Comparison of ENCODE assay signal across 8 mouse cellular contexts in genomic region chr3:95161618-95162344, GRCm38 (mm10). TPM values are rescaled to one million over a fixed set of nuclear protein-coding genes. Genes with fewer than 3 reads are reported as not detected.
DNase-seq lines count a peak whose midpoint lies in the region; ATAC-seq and TF ChIP-seq lines count a peak whose summit lies in the region.

No protein-coding gene starts in this region.

- peak overlapping the region; percentile 80 for H3K4me2 ChIP-seq in forebrain, postnatal 0 days (ENCODE audit: low read depth)
- peak overlapping the region; percentile 99 for H3K4me2 ChIP-seq in liver, embryonic 12.5 days

- no peaks in the 10 kb centered on the region for H3K9me3 ChIP-seq in E14TG2a.4 (ENCODE audit: low read length)
- no peaks in the 10 kb centered on the region for H3K9me3 ChIP-seq in forebrain, postnatal 0 days (ENCODE audit: low read length)
- H3K9me3 ChIP-seq in liver, embryonic 12.5 days (replicated peaks) = no peaks in the 10 kb centered on the region

- peaks cover 63% of the 10 kb centered on the region for H3K4me1 ChIP-seq in E14TG2a.4 (replicated peaks; ENCODE audit: low read depth, low read length)
- peaks cover 19% of the 10 kb centered on the region for H3K4me1 ChIP-seq in forebrain, postnatal 0 days (ENCODE audit: insufficient read depth)
- H3K4me1 ChIP-seq in liver, embryonic 12.5 days = peaks cover 31% of the 10 kb centered on the region

- peak overlapping the region; percentile 84 for H3K9ac ChIP-seq in forebrain, postnatal 0 days
- no peak overlapping the region for H3K9ac ChIP-seq in liver, embryonic 12.5 days

- peak overlapping the region; percentile 81 for H3K27ac ChIP-seq in forebrain, postnatal 0 days (ENCODE audit: low read depth, low read length)
- H3K27ac ChIP-seq in liver, embryonic 12.5 days = no peak overlapping the region

- H3K27me3 ChIP-seq in E14TG2a.4 (ENCODE audit: insufficient read depth, low read length) = peaks cover 20% of the 10 kb centered on the region
- no peaks in the 10 kb centered on the region for H3K27me3 ChIP-seq in forebrain, postnatal 0 days (ENCODE audit: insufficient read depth, low read length)
- H3K27me3 ChIP-seq in liver, embryonic 12.5 days (replicated peaks) = peaks cover 78% of the 10 kb centered on the region

- WGBS in forebrain, postnatal 0 days = 6% methylated on average over 9 of the region's 9 CpGs
- 13% methylated on average over 8 of the region's 9 CpGs for WGBS in liver, embryonic 12.5 days (ENCODE audit: insufficient replicate concordance)

- no peak for TF ChIP-seq CTCF in E14TG2a.4 (conservative IDR thresholded peaks at IDR 0.05; ENCODE audit: low read length)
- no peak for TF ChIP-seq CTCF in forebrain, postnatal 0 days (IDR thresholded peaks at IDR 0.05; ENCODE audit: low read depth)

- no peak; the same call in 1 of the 2 replicates for ATAC-seq in forebrain, postnatal 0 days
- ATAC-seq in liver, embryonic 12.5 days = no peak

- H3K4me3 ChIP-seq in E14TG2a.4 (replicated peaks; ENCODE audit: low read length) = peak overlapping the region; percentile 87
- H3K4me3 ChIP-seq in forebrain, postnatal 0 days (ENCODE audit: low read depth, low read length) = peak overlapping the region; percentile 95
- H3K4me3 ChIP-seq in liver, embryonic 12.5 days = peak overlapping the region; percentile 70

- peaks cover 21% of the 10 kb centered on the region for H3K36me3 ChIP-seq in E14TG2a.4 (ENCODE audit: insufficient read depth, low read length)
- H3K36me3 ChIP-seq in forebrain, postnatal 0 days (ENCODE audit: insufficient read depth) = peaks cover 27% of the 10 kb centered on the region
- H3K36me3 ChIP-seq in liver, embryonic 12.5 days = no peaks in the 10 kb centered on the region

- DNase-seq in cerebellum, adult 8-10 months = peak; percentile 31
- DNase-seq in cerebellum, postnatal 36 days = no peak
- DNase-seq in forebrain, postnatal 0 days = peak; percentile 55
- DNase-seq in thymus, postnatal 0 days (ENCODE audit: low spot score) = no peak
- no peak for DNase-seq in ovary, adult 18-20 months (ENCODE audit: low spot score)
- no peak for DNase-seq in urinary bladder, adult 2 months (ENCODE audit: low spot score)

RNA-seq across cellular contexts. Expression of gene Sema6c, which starts 1.5 kb away (rescaled TPM):
- total RNA-seq in forebrain, postnatal 0 days (2014; rRNA removed) = 75.2 and 94.1 TPM in 2 replicates
- 24.2 and 28.4 TPM in 2 replicates for polyA plus RNA-seq in forebrain, postnatal 0 days (2015; fragmentation: Nextera tagmentation; extraction: Ambion mirVana)
- 1.9 and 2.1 TPM in 2 replicates for polyA plus RNA-seq in liver, embryonic 12.5 days (2016; fragmentation: Nextera tagmentation; extraction: Ambion mirVana)
- 1.1 and 1.4 TPM in 2 replicates for polyA plus RNA-seq in thymus, postnatal 0 days (2015; fragmentation: Nextera tagmentation; extraction: Ambion mirVana)
- polyA plus RNA-seq in urinary bladder, adult 2 months (2012; rRNA removed) = 4.2 and 5.8 TPM in 2 replicates

RNA-seq across cellular contexts. Expression of gene Tnfaip8l2, which starts 19.6 kb away (rescaled TPM):
- total RNA-seq in forebrain, postnatal 0 days (2014; rRNA removed) = 1.2 and 1.3 TPM in 2 replicates
- polyA plus RNA-seq in forebrain, postnatal 0 days (2015; fragmentation: Nextera tagmentation; extraction: Ambion mirVana) = 1.8 and 3.3 TPM in 2 replicates
- polyA plus RNA-seq in liver, embryonic 12.5 days (2016; fragmentation: Nextera tagmentation; extraction: Ambion mirVana) = 5.1 and 5.3 TPM in 2 replicates
- polyA plus RNA-seq in thymus, postnatal 0 days (2015; fragmentation: Nextera tagmentation; extraction: Ambion mirVana) = 39.0 and 41.2 TPM in 2 replicates
- polyA plus RNA-seq in urinary bladder, adult 2 months (2012; rRNA removed) = 8.5 and 8.7 TPM in 2 replicates

RNA-seq across cellular contexts. Expression of gene Lysmd1, which starts 27.9 kb away (rescaled TPM):
- total RNA-seq in forebrain, postnatal 0 days (2014; rRNA removed) = 38.7 and 39.2 TPM in 2 replicates
- polyA plus RNA-seq in forebrain, postnatal 0 days (2015; fragmentation: Nextera tagmentation; extraction: Ambion mirVana) = 39.7 and 45.8 TPM in 2 replicates
- polyA plus RNA-seq in liver, embryonic 12.5 days (2016; fragmentation: Nextera tagmentation; extraction: Ambion mirVana) = 7.9 and 8.6 TPM in 2 replicates
- polyA plus RNA-seq in thymus, postnatal 0 days (2015; fragmentation: Nextera tagmentation; extraction: Ambion mirVana) = 21.1 and 23.4 TPM in 2 replicates
- polyA plus RNA-seq in urinary bladder, adult 2 months (2012; rRNA removed) = 10.4 and 11.0 TPM in 2 replicates

RNA-seq across cellular contexts. Expression of gene Scnm1, which starts 28.0 kb away (rescaled TPM):
- 47.6 and 52.7 TPM in 2 replicates for total RNA-seq in forebrain, postnatal 0 days (2014; rRNA removed)
- 83.3 and 88.9 TPM in 2 replicates for polyA plus RNA-seq in forebrain, postnatal 0 days (2015; fragmentation: Nextera tagmentation; extraction: Ambion mirVana)
- 38.2 and 39.7 TPM in 2 replicates for polyA plus RNA-seq in liver, embryonic 12.5 days (2016; fragmentation: Nextera tagmentation; extraction: Ambion mirVana)
- 77.4 and 81.3 TPM in 2 replicates for polyA plus RNA-seq in thymus, postnatal 0 days (2015; fragmentation: Nextera tagmentation; extraction: Ambion mirVana)
- 84.2 and 90.2 TPM in 2 replicates for polyA plus RNA-seq in urinary bladder, adult 2 months (2012; rRNA removed)

RNA-seq across cellular contexts. Expression of gene Tmod4, which starts 37.5 kb away (rescaled TPM):
- 0.24 and 1.5 TPM in 2 replicates for total RNA-seq in forebrain, postnatal 0 days (2014; rRNA removed)
- 0.39 and 0.62 TPM in 2 replicates for polyA plus RNA-seq in forebrain, postnatal 0 days (2015; fragmentation: Nextera tagmentation; extraction: Ambion mirVana)
- 0.19 and 0.51 TPM in 2 replicates for polyA plus RNA-seq in liver, embryonic 12.5 days (2016; fragmentation: Nextera tagmentation; extraction: Ambion mirVana)
- polyA plus RNA-seq in thymus, postnatal 0 days (2015; fragmentation: Nextera tagmentation; extraction: Ambion mirVana) = 1.6 and 1.8 TPM in 2 replicates
- 1.2 and 1.5 TPM in 2 replicates for polyA plus RNA-seq in urinary bladder, adult 2 months (2012; rRNA removed)

Comparison
In these comparisons a context has a peak if more than half of its experiments do, and no peak if none do; other contexts are left out.
1. DNase-seq: peak in cerebellum, adult 8-10 months (single experiment) and forebrain, postnatal 0 days (single experiment); none in cerebellum, postnatal 36 days (0 of 2), thymus, postnatal 0 days (single experiment), ovary, adult 18-20 months (single experiment) and urinary bladder, adult 2 months (single experiment).
2. Peak in every context shown above with its lines, with median percentiles within 50 percentile points of each other: H3K4me3 ChIP-seq.